Comparison of ENCODE assay signal across 13 mouse cellular contexts in the genomic region with DNA sequence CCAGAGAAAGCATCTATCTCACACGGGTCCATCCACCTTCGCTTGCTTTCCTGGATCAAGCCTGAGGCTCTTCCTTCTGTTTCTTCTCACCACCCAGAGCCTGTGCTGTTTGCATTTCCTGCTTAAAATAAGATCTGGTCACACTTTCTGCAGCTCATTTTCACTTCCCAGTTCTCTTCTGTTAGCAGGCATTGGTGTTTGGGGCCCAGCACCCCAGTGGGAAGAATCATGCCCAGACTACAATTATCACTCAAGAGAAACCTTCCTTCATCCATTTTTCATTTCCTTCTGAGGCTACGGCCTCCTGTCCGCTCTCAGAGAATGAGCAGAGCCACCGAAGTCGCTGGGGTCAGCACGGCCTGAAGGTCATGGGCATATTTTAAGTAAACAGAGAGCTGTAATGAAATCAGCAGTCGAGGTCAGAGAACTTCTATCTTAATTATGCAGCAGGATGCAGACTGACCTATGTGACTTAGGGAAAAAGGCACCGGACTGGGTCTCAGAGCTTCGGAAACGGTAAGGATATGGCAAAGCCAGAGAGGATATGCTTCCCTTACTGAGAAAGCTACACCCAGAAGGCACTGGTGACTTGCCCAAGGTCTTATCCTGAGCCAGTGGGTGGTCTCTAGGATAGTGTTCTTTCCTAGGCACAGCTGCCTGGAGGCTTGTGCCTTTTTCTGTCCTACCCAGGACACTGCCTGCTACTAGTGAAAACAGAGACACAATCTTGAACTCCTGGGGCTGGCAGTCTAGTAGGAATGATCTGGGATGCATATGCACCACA. TPM values are rescaled to one million over a fixed set of nuclear protein-coding genes. Genes with fewer than 3 reads are reported as not detected.
A peak's percentile ranks its signal among the peaks of the same experiment; 100 is the strongest.
DNase-seq lines count a peak whose midpoint lies in the region; ATAC-seq lines count a peak whose summit lies in the region.
"Had no signal": no experiment of that assay in that cellular context is flagged by ENCODE, and none has a peak within 500 bp of the region (broad histone marks: within the 10 kb centered on the region; RNA-seq: fewer than 3 reads in every experiment).

No protein-coding gene starts in this region.

- DNase-seq in heart, postnatal 4 days, result no peak
- DNase-seq in A20 (ENCODE audit: low read depth, low spot score) (peak; percentile 67), ES-CJ7 (ENCODE audit: low read depth, low spot score) (peak; percentile 19)
- DNase-seq in kidney, postnatal 36 days, result no peak
- no peak for DNase-seq in thymus, adult 18-20 months
- DNase-seq: adrenal gland, postnatal 36 days; cerebellum, postnatal 36 days; lung, embryonic 14.5 days had no signal

- no peak overlapping the region for H3K4me3 ChIP-seq in heart, embryonic 13.5 days
- no peak overlapping the region for H3K4me3 ChIP-seq in liver, embryonic 12.5 days
- H3K4me3 ChIP-seq: neural tube, embryonic 12.5 days had no signal

- H3K4me2 ChIP-seq in heart, embryonic 13.5 days, result no peak overlapping the region
- no peak overlapping the region for H3K4me2 ChIP-seq in liver, embryonic 12.5 days
- H3K4me2 ChIP-seq: lung, embryonic 14.5 days; neural tube, embryonic 12.5 days had no signal

- WGBS in heart, embryonic 13.5 days, result 38% methylated on average over 11 of the region's 11 CpGs
- WGBS in liver, embryonic 12.5 days (ENCODE audit: insufficient replicate concordance), result 42% methylated on average over 11 of the region's 11 CpGs

- H3K27ac ChIP-seq in heart, embryonic 13.5 days (replicated peaks), result peak overlapping the region; percentile 55
- peak overlapping the region; percentile 27; the same call in 1 of the 2 replicates for H3K27ac ChIP-seq in liver, embryonic 12.5 days
- H3K27ac ChIP-seq: neural tube, embryonic 12.5 days had no signal

- peaks cover 60% of the 10 kb centered on the region for H3K4me1 ChIP-seq in heart, embryonic 13.5 days
- peaks cover 48% of the 10 kb centered on the region for H3K4me1 ChIP-seq in liver, embryonic 12.5 days

- ATAC-seq in heart, embryonic 13.5 days (ENCODE audit: extremely low read depth, insufficient number of reproducible peaks, low FRiP score, low TSS enrichment), result no peak
- ATAC-seq in liver, embryonic 12.5 days, result peak; percentile 31; the same call in 1 of the 2 replicates
- ATAC-seq in erythroid progenitor cell, adult 5-6 weeks (replicated peaks; ENCODE audit: low FRiP score, poor library complexity, severe bottlenecking), result no peak

- peaks cover 37% of the 10 kb centered on the region for H3K27me3 ChIP-seq in heart, embryonic 13.5 days (replicated peaks)
- no peaks in the 10 kb centered on the region for H3K27me3 ChIP-seq in liver, embryonic 12.5 days (replicated peaks)
- H3K27me3 ChIP-seq: neural tube, embryonic 12.5 days had no signal

- no peaks in the 10 kb centered on the region; the same call in 1 of the 2 replicates for H3K36me3 ChIP-seq in heart, embryonic 13.5 days
- H3K36me3 ChIP-seq in liver, embryonic 12.5 days, result peaks cover 6% of the 10 kb centered on the region; the same call in 1 of the 2 replicates

- no peaks in the 10 kb centered on the region for H3K9me3 ChIP-seq in heart, embryonic 13.5 days
- H3K9me3 ChIP-seq in liver, embryonic 12.5 days (replicated peaks), result no peaks in the 10 kb centered on the region
- H3K9me3 ChIP-seq: neural tube, embryonic 12.5 days had no signal

- H3K9ac ChIP-seq in heart, embryonic 13.5 days, result no peak overlapping the region
- H3K9ac ChIP-seq in liver, embryonic 12.5 days, result no peak overlapping the region
- H3K9ac ChIP-seq: lung, embryonic 14.5 days; neural tube, embryonic 12.5 days had no signal

RNA-seq across cellular contexts. Expression of gene Rtp4, which starts 14.0 kb away (rescaled TPM):
- polyA plus RNA-seq in heart, embryonic 13.5 days (2015; fragmentation: Nextera tagmentation; extraction: Ambion mirVana), result 9.3 and 9.5 TPM in 2 replicates
- 1 to 10 TPM; 1.8 to 2.1 TPM for total RNA-seq in heart, postnatal 4 days (2021)
- 4.3 and 4.9 TPM in 2 replicates for polyA plus RNA-seq in liver, embryonic 12.5 days (2016; fragmentation: Nextera tagmentation; extraction: Ambion mirVana)
- 11.9 and 16.3 TPM in 2 replicates for total RNA-seq in erythroid progenitor cell, adult 5-6 weeks (2015; ENCODE audit: low replicate concordance)
- 4.5 and 7.2 TPM in 2 replicates for total RNA-seq in erythroid progenitor cell, adult 5-6 weeks (2017; ENCODE audit: low replicate concordance)
- total RNA-seq: MEL had no signal

RNA-seq across cellular contexts. Expression of gene Masp1, which starts 14.5 kb away (rescaled TPM):
- polyA plus RNA-seq in heart, embryonic 13.5 days (2015; fragmentation: Nextera tagmentation; extraction: Ambion mirVana), result 10.4 and 13.3 TPM in 2 replicates
- 10 to 100 TPM; 22.6 to 26.2 TPM for total RNA-seq in heart, postnatal 4 days (2021)
- polyA plus RNA-seq in liver, embryonic 12.5 days (2016; fragmentation: Nextera tagmentation; extraction: Ambion mirVana), result 19.1 and 21.4 TPM in 2 replicates
- not detected in 2 replicates for total RNA-seq in erythroid progenitor cell, adult 5-6 weeks (2015; ENCODE audit: low replicate concordance)
- total RNA-seq in erythroid progenitor cell, adult 5-6 weeks (2017; ENCODE audit: low replicate concordance), result not detected in 2 replicates
- total RNA-seq: MEL had no signal

Comparison
In these comparisons a context has a peak if more than half of its experiments do, and no peak if none do; other contexts are left out.
1. DNase-seq: peak in A20 (single experiment) and ES-CJ7 (single experiment); none in heart, postnatal 4 days (single experiment), kidney, postnatal 36 days (0 of 2) and thymus, adult 18-20 months (0 of 2).
2. RNA of gene Masp1, which starts 14.5 kb away (total RNA-seq): 22.6 to 26.2 TPM in heart, postnatal 4 days; not detected in erythroid progenitor cell, adult 5-6 weeks; every median in the first group is over 10 times any median in the second.